In the genomic region with DNA sequence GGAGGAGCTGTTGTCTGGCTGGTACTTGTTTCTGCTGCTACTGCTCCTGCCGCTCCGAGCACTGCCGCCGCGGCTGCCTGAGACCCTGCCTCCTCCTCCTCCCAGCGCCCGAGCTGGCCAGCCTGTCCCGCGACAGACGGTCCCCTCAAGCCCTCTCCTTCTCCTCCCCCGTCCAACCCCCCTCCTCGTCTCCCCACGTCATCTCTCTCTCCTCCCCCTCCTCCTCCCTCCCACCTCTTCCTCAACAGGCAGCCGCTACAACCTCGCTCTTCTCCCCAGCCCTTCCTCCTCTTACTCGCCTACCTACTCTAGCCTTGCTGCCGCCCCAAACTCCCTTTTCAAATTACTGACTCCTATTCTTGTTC, we compare ENCODE assay signal across 8 mouse cellular contexts. TPM values are rescaled to one million over a fixed set of nuclear protein-coding genes. Genes with fewer than 3 reads are reported as not detected.
DNase-seq lines count a peak whose midpoint lies in the region; ATAC-seq lines count a peak whose summit lies in the region.

TSS of gene Slc16a2 (minus strand) at position 152 of the 365 bp plus-strand sequence.

- no peaks in the 10 kb centered on the region for H3K9me3 ChIP-seq in hindbrain, embryonic 13.5 days

- peak within 1 kb of the TSS; percentile 74 for H3K9ac ChIP-seq in hindbrain, embryonic 13.5 days

- peaks cover 10% of the 10 kb centered on the region for H3K4me1 ChIP-seq in hindbrain, embryonic 13.5 days (replicated peaks)

- WGBS in hindbrain, embryonic 13.5 days, result 12% methylated on average over 7 of the region's 17 CpGs

- no peaks in the 10 kb centered on the region for H3K36me3 ChIP-seq in hindbrain, embryonic 13.5 days

- H3K4me3 ChIP-seq in hindbrain, embryonic 13.5 days, result peak within 1 kb of the TSS; percentile 55

- peaks cover 90% of the 10 kb centered on the region for H3K27me3 ChIP-seq in hindbrain, embryonic 13.5 days

- peak; percentile 90 for DNase-seq in Muller cell, postnatal 12 days (ENCODE audit: inconsistent ontology term)
- peak; percentile 49 for DNase-seq in cerebellum, adult 9-10 months
- peak; percentile 13 to 31 for DNase-seq in frontal cortex, postnatal 14 days (ENCODE audit: low spot score in 2 of 2)
- DNase-seq in layer of hippocampus, postnatal 36 days, result peak; percentile 35 to 53
- DNase-seq in lung, postnatal 14 days, result peak; percentile 70
- DNase-seq in retina, adult 2 months (ENCODE audit: low read depth, low spot score), result peak; percentile 37
- DNase-seq in urinary bladder, postnatal 36 days (ENCODE audit: low spot score in 2 of 2), result peak; percentile 7 to 24

- H3K27ac ChIP-seq in hindbrain, embryonic 13.5 days, result peak within 1 kb of the TSS; percentile 74

- H3K4me2 ChIP-seq in hindbrain, embryonic 13.5 days, result peak within 1 kb of the TSS; percentile 76

- ATAC-seq in hindbrain, embryonic 13.5 days (ENCODE audit: low FRiP score), result peak; percentile 91

RNA-seq across cellular contexts. Expression of gene Slc16a2, which starts in this region (rescaled TPM):
- 19.5 and 22.3 TPM in 2 replicates for polyA plus RNA-seq in hindbrain, embryonic 13.5 days (2015; fragmentation: Nextera tagmentation; extraction: Ambion mirVana)
- total RNA-seq in layer of hippocampus, postnatal 36 days (2021), result 10 to 100 TPM; 37.5 to 39.8 TPM

Comparison
In these comparisons a context has a peak if more than half of its experiments do, and no peak if none do; other contexts are left out.
1. Peak in every context shown above with its lines: DNase-seq, ATAC-seq, H3K4me3 ChIP-seq and H3K27ac ChIP-seq.
2. DNase-seq: peak in every context shown above with its lines; median percentile 90 in Muller cell, postnatal 12 days; 70 in lung, postnatal 14 days; 49 in cerebellum, adult 9-10 months; 44 in layer of hippocampus, postnatal 36 days; 37 in retina, adult 2 months; 22 in frontal cortex, postnatal 14 days; 16 in urinary bladder, postnatal 36 days.